Mouse (Mus musculus) liver (tissue): ENCODE results near the gene Trp53.
"Not testable (repeated sequence)": the region's sequence is repeated elsewhere in the genome, so short reads cannot be mapped to it uniquely, and the experiment has no call there.

ENCODE experiments used
- DNase-seq: peaks from one replicate; pipeline ENCODE4 v3.0.0-alpha.2; 2020; ENCODE audit warnings: mixed read lengths

The Trp53 gene

DNA sequence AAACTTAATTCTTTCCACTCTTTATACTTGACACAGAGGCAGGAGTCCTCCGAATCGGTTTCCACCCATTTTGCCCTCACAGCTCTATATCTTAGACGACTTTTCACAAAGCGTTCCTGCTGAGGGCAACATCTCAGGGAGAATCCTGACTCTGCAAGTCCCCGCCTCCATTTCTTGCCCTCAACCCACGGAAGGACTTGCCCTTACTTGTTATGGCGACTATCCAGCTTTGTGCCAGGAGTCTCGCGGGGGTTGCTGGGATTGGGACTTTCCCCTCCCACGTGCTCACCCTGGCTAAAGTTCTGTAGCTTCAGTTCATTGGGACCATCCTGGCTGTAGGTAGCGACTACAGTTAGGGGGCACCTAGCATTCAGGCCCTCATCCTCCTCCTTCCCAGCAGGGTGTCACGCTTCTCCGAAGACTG lies at the start of gene Trp53, which contains the start of gene Wrap53:
TSS of gene Trp53 (plus strand) at position 269 of the 424 bp plus-strand sequence.
TSS of gene Wrap53 (minus strand) at position 165 of the 424 bp plus-strand sequence.
- peak; percentile 92 for DNase-seq

DNA sequence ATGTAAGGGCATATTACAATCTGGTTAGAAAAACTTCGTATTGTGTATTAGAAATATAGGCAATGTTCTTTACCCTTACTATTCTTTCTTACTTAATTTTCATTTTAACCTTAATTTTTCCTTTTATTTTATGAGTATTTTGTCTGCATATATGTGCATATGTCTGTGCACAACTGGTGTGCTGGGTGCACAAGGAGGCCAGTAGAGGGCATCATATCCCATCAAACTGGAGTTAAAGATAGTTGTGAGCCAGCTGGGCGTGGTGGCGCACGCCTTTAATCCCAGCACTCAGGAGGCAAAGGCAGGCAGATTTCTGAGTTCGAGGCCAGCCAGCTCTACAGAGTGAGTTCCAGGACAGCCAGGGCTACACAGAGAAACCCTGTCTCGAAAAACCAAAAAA lies 49.4 kb upstream of the Trp53 start:
- DNase-seq, result not testable (repeated sequence)

- no peak for DNase-seq
These were observed 47.5 kb upstream of the Trp53 start for GRCm38 (mm10) chr11:69532480-69533150.

DNA sequence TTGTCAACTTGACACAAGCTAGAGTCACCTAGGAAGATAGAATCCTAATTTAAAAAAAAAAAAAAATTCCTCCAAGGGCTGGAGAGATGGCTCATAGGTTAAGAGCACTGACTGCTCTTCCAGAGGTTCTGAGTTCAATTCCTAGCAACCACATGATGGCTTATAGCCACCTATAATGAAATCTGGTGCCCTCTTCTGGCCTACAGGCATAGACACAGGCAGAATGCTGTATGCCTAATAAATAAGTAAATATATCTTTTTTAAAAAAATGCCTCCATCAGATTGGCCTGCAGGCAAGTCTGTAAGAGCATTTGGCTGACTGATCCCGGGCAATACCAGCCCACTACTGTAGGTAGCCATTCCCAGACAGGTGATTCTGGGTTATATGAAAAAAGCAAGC lies 45.2 kb upstream of the Trp53 start:
- no peak for DNase-seq

GRCm38 (mm10) chr11:69540700-69541099 lies 39.5 kb upstream of the Trp53 start:
- no peak for DNase-seq

DNA sequence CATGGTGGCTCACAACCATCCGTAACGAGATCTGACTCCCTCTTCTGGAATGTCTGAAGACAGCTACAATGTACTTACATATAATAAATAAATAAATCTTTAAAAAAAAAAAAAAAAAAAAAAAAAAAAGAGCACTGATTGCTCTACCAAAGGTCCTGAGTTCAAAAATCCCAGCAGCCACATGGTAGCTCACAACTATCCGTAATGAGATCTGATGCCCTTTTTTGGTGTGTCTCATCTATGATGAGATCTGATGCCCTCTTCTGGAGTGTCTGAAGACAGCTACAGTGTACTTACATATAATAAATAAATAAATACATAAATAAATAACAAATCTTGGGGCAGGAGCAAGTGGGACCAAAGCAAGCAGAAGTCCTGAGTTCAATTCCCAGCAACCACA lies 38.4 kb upstream of the Trp53 start:
- DNase-seq, result not testable (repeated sequence)

- no peak for DNase-seq
These were observed 36.6 kb upstream of the Trp53 start for GRCm38 (mm10) chr11:69543598-69543997.

- no peak for DNase-seq
These were observed 34.2 kb upstream of the Trp53 start for GRCm38 (mm10) chr11:69545957-69546356.

DNA sequence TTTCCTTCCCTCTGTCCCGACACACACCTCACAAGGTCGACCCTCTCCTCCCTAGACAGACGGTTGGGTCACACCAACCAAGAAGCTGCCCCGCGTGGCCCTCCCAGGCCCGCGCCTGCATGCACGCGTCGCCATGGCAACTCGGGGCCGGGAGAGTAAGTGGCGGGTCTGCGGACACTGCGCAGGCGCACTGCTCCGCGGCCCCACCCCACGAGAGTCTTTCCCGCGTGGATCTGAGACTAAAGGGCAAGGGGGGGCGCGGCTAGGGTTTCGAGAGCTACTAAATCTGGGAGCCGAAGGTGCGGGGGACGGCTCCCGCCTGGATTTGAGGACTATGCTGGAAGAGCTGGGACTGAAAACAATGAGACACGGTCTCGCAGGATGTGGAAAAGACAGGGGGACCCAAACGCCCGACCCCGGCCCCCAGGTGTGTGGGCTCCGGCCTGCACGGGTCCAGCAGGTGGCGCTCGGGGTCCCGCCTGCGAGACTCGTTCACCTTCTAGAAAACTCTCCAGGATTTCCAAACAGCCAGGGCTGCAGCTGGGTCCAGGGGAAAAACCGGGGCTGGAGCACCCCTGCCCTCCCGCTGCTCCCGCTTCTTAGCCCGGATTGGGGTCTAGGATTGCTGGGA lies 33.6 kb upstream of the Trp53 start:
- peak; percentile 72 for DNase-seq

DNA sequence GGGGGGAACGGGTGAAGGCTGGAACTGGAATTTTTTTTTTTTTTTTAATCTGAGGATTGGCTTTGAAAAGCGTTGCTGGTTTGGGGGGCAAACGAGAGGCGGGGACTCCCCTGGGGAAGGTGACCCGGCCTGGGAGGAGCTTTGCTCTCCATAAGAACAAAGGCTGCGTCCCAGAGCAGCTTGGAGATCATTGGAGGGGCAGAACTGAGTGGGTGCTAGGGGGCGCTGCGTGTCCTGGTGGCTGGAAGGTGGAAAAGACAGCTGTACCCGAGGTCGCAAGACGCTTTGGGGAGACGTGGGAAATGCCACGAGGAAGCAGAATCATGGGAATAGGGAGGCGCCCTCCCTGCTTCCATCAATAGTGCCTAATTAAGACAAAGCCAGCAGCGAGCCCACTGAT lies 33.1 kb upstream of the Trp53 start:
- DNase-seq, result peak; percentile 49

DNA sequence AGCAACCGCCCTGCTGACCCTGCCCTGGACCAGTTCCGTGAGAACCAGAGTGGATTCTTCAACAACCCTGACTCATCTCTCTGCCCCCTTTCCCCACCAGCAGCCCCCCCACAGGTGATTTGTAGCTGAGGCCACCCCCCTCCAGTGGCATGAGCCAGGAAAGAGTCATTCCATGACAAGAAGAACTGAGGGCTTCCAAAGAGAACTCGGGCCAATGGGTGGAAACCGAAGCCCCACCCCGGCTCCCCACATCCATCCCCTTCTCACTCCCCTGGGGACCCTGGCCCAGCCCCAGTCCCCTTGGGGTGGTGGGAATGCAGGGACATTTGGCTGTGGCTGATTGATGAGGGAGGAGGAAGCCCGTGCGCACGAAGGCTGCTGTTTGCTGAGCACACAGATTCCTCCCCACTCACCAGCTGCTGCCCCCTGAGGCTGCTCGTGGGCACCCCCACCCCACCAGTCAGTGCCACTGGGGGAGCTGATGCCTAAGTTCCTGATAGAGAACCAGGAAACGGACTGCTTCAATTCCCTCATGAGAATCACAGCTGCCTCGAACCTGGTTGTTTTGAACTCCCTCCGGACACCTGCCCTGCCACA lies 31.0 kb upstream of the Trp53 start, which contains the start of gene Dnah2:
TSS of gene Dnah2 (minus strand) at position 51 of the 597 bp plus-strand sequence.
- DNase-seq, result no peak

- no peak for DNase-seq
These were observed 28.8 kb upstream of the Trp53 start for GRCm38 (mm10) chr11:69551310-69551709.

- no peak for DNase-seq
These were observed 27.4 kb upstream of the Trp53 start for GRCm38 (mm10) chr11:69552622-69553340.

- DNase-seq, result no peak
These were observed 26.8 kb upstream of the Trp53 start for GRCm38 (mm10) chr11:69553341-69553721.

GRCm38 (mm10) chr11:69554539-69555140 lies 25.5 kb upstream of the Trp53 start:
- no peak for DNase-seq

- DNase-seq, result no peak
These were observed 22.7 kb upstream of the Trp53 start for GRCm38 (mm10) chr11:69557381-69557958.

GRCm38 (mm10) chr11:69558756-69559155 lies 21.4 kb upstream of the Trp53 start:
- DNase-seq, result no peak

DNA sequence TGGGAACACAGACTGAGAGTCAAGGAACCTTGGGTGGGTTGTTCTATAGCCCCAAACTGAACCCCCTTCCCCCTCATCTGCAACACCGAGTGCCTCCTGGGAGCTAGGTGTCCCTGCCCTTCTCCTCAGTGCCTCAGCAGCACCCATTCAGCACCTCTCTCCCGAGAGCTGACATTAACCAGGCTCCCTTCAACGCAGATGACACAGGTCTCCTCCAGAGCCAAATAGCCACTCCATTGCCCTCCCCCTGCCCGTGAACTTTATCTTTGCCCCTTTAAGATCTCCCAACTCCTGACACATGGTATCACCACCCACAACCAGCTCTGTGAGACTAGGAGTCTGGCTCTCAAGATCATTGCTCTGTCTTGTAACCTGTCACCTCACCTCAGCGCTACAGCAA lies 21.0 kb upstream of the Trp53 start:
- no peak for DNase-seq

- DNase-seq, result peak; percentile 33
These were observed 20.1 kb upstream of the Trp53 start, which contains the start of gene Efnb3 for GRCm38 (mm10) chr11:69559851-69560765. Efnb3 (minus strand) TSS chr11:69560205.

GRCm38 (mm10) chr11:69560896-69561854 lies 19.0 kb upstream of the Trp53 start:
- no peak for DNase-seq
